ENCODE assay signal across 9 mouse cellular contexts in genomic region chr6:122310187-122310820, GRCm38 (mm10). TPM values are rescaled to one million over a fixed set of nuclear protein-coding genes. Genes with fewer than 3 reads are reported as not detected.
DNase-seq lines count a peak whose midpoint lies in the region; ATAC-seq and TF ChIP-seq lines count a peak whose summit lies in the region.
"Had no signal": no experiment of that assay in that cellular context is flagged by ENCODE, and none has a peak within 500 bp of the region (broad histone marks: within the 10 kb centered on the region; RNA-seq: fewer than 3 reads in every experiment).

No protein-coding gene starts in this region.

- whole genome bisulfite sequencing in liver, adult 2 months, result 16% methylated on average over 5 of the region's 5 CpGs
- 39% methylated on average over 5 of the region's 5 CpGs for WGBS in embryonic facial prominence, embryonic 15.5 days
- WGBS in limb, embryonic 12.5 days, result 64% methylated on average over 5 of the region's 5 CpGs
- WGBS in neural tube, embryonic 15.5 days, result 86% methylated on average over 5 of the region's 5 CpGs

- DNase-seq in liver, adult 2 months (ENCODE audit: extremely low read depth, low read depth, low spot score), result peak; percentile 62
- no peak for DNase-seq in liver
- no peak for DNase-seq in cerebellum, postnatal 10 days
- no peak for DNase-seq in layer of hippocampus, adult 18-20 months (ENCODE audit: low spot score in 2 of 2)
- DNase-seq in urinary bladder, postnatal 14 days (ENCODE audit: low spot score), result no peak
- DNase-seq: adrenal gland, adult 8-10 months had no signal

- no peak for TF ChIP-seq POLR2A in liver, adult 2 months (IDR thresholded peaks at IDR 0.05; ENCODE audit: extremely low read depth, insufficient read depth, low read length)

- peaks cover 6% of the 10 kb centered on the region; the same call in 1 of the 2 replicates for H3K79me2 ChIP-seq in liver, adult 2 months (ENCODE audit: control insufficient read depth, insufficient read depth, low read length)

- H3K27me3 ChIP-seq in liver, adult 2 months (ENCODE audit: control insufficient read depth, insufficient read depth, low read length), result no peaks in the 10 kb centered on the region
- H3K27me3 ChIP-seq in embryonic facial prominence, embryonic 15.5 days, result no peaks in the 10 kb centered on the region
- H3K27me3 ChIP-seq in limb, embryonic 12.5 days, result no peaks in the 10 kb centered on the region
- no peaks in the 10 kb centered on the region for H3K27me3 ChIP-seq in neural tube, embryonic 15.5 days (replicated peaks)

- no peaks in the 10 kb centered on the region for H3K9me3 ChIP-seq in embryonic facial prominence, embryonic 15.5 days (replicated peaks)
- no peaks in the 10 kb centered on the region for H3K9me3 ChIP-seq in limb, embryonic 12.5 days
- no peaks in the 10 kb centered on the region for H3K9me3 ChIP-seq in neural tube, embryonic 15.5 days (replicated peaks)

- ATAC-seq in embryonic facial prominence, embryonic 15.5 days (ENCODE audit: insufficient number of reproducible peaks, low FRiP score, low TSS enrichment, low read depth), result no peak
- ATAC-seq in limb, embryonic 12.5 days (ENCODE audit: insufficient number of reproducible peaks, insufficient read depth, low FRiP score, low TSS enrichment, low read depth), result no peak
- no peak for ATAC-seq in neural tube, embryonic 15.5 days (ENCODE audit: low FRiP score)

- H3K27ac ChIP-seq in liver, adult 2 months (replicated peaks; ENCODE audit: insufficient read depth, low read depth, low read length), result peak overlapping the region; percentile 27; the same call in 1 of the 2 replicates
- peak overlapping the region; percentile 11; the same call in 1 of the 2 replicates for H3K27ac ChIP-seq in embryonic facial prominence, embryonic 15.5 days (replicated peaks)
- no peak overlapping the region for H3K27ac ChIP-seq in limb, embryonic 12.5 days
- H3K27ac ChIP-seq in neural tube, embryonic 15.5 days (replicated peaks), result no peak overlapping the region

- peaks cover 8% of the 10 kb centered on the region; the same call in 1 of the 2 replicates for H3K4me1 ChIP-seq in liver, adult 2 months (ENCODE audit: control insufficient read depth, insufficient read depth, low read length)
- peaks cover 14% of the 10 kb centered on the region for H3K4me1 ChIP-seq in embryonic facial prominence, embryonic 15.5 days
- peaks cover 15% of the 10 kb centered on the region for H3K4me1 ChIP-seq in limb, embryonic 12.5 days (replicated peaks)
- peaks cover 23% of the 10 kb centered on the region for H3K4me1 ChIP-seq in neural tube, embryonic 15.5 days

- H3K9ac ChIP-seq in liver, adult 2 months (ENCODE audit: low read depth, low read length), result 0 out of 2 replicates have a peak overlapping the region, but pooled peaks have one; percentile 6
- H3K9ac ChIP-seq in embryonic facial prominence, embryonic 15.5 days, result 0 out of 2 replicates have a peak overlapping the region, but pooled peaks have one; percentile 71
- H3K9ac ChIP-seq in limb, embryonic 12.5 days (replicated peaks), result no peak overlapping the region
- peak overlapping the region; percentile 87 for H3K9ac ChIP-seq in neural tube, embryonic 15.5 days (replicated peaks)

- H3K4me3 ChIP-seq in liver, adult 2 months (ENCODE audit: insufficient read depth, low read depth, low read length), result no peak overlapping the region; the same call in none of the 2 replicates
- H3K4me3 ChIP-seq in embryonic facial prominence, embryonic 15.5 days (replicated peaks), result peak overlapping the region; percentile 91
- H3K4me3 ChIP-seq in limb, embryonic 12.5 days (replicated peaks), result peak overlapping the region; percentile 84
- peak overlapping the region; percentile 94; the same call in 1 of the 2 replicates for H3K4me3 ChIP-seq in neural tube, embryonic 15.5 days (replicated peaks)

- H3K36me3 ChIP-seq in liver, adult 2 months (ENCODE audit: control insufficient read depth, insufficient read depth, low read length), result peaks cover 29% of the 10 kb centered on the region
- peaks cover 33% of the 10 kb centered on the region for H3K36me3 ChIP-seq in embryonic facial prominence, embryonic 15.5 days
- peaks cover 34% of the 10 kb centered on the region for H3K36me3 ChIP-seq in limb, embryonic 12.5 days
- H3K36me3 ChIP-seq in neural tube, embryonic 15.5 days, result peaks cover 32% of the 10 kb centered on the region

- no peak for TF ChIP-seq CTCF in liver, adult 2 months (IDR thresholded peaks at IDR 0.05; ENCODE audit: low read depth, low read length)

- peak overlapping the region; percentile 75 for H3K4me2 ChIP-seq in embryonic facial prominence, embryonic 15.5 days (replicated peaks)
- H3K4me2 ChIP-seq in limb, embryonic 12.5 days, result peak overlapping the region; percentile 85
- peak overlapping the region; percentile 84 for H3K4me2 ChIP-seq in neural tube, embryonic 15.5 days

RNA-seq across cellular contexts. Expression of gene M6pr, which starts 1.8 kb away (rescaled TPM):
- 95.0 and 104 TPM in 2 replicates for total RNA-seq in liver, adult 2 months (2014; rRNA removed)
- polyA plus RNA-seq in liver, adult 2 months (2012; rRNA removed), result 46.4 and 51.2 TPM in 2 replicates
- polyA plus RNA-seq in embryonic facial prominence, embryonic 15.5 days (2015; fragmentation: Nextera tagmentation; extraction: Ambion mirVana), result 88.2 and 94.8 TPM in 2 replicates
- polyA plus RNA-seq in limb, embryonic 12.5 days (2016; fragmentation: Nextera tagmentation; extraction: Ambion mirVana), result 74.6 and 76.3 TPM in 2 replicates
- 52.0 and 68.6 TPM in 2 replicates for polyA plus RNA-seq in neural tube, embryonic 15.5 days (2015; fragmentation: Nextera tagmentation; extraction: Ambion mirVana)
- 10 to 100 TPM; 83.6 to 84.1 TPM for total RNA-seq in layer of hippocampus, adult 18-20 months (2021)

RNA-seq across cellular contexts. Expression of gene Klrg1, which starts 27.6 kb away (rescaled TPM):
- total RNA-seq in liver, adult 2 months (2014; rRNA removed), result 0.09 TPM in 1 of 2 replicates, not detected in the other
- polyA plus RNA-seq in liver, adult 2 months (2012; rRNA removed), result not detected in 2 replicates
- not detected in 2 replicates for polyA plus RNA-seq in embryonic facial prominence, embryonic 15.5 days (2015; fragmentation: Nextera tagmentation; extraction: Ambion mirVana)
- polyA plus RNA-seq in limb, embryonic 12.5 days (2016; fragmentation: Nextera tagmentation; extraction: Ambion mirVana), result not detected in 2 replicates
- 0.56 and 0.92 TPM in 2 replicates for polyA plus RNA-seq in neural tube, embryonic 15.5 days (2015; fragmentation: Nextera tagmentation; extraction: Ambion mirVana)
- total RNA-seq in layer of hippocampus, adult 18-20 months (2021), result under 1 TPM; 0.23 to 0.89 TPM

RNA-seq across cellular contexts. Expression of gene Phc1, which starts 30.1 kb away (rescaled TPM):
- total RNA-seq in liver, adult 2 months (2014; rRNA removed), result 0.74 and 0.94 TPM in 2 replicates
- 2.7 and 5.8 TPM in 2 replicates for polyA plus RNA-seq in liver, adult 2 months (2012; rRNA removed)
- 17.6 and 19.6 TPM in 2 replicates for polyA plus RNA-seq in embryonic facial prominence, embryonic 15.5 days (2015; fragmentation: Nextera tagmentation; extraction: Ambion mirVana)
- polyA plus RNA-seq in limb, embryonic 12.5 days (2016; fragmentation: Nextera tagmentation; extraction: Ambion mirVana), result 27.1 and 30.6 TPM in 2 replicates
- 23.4 and 25.3 TPM in 2 replicates for polyA plus RNA-seq in neural tube, embryonic 15.5 days (2015; fragmentation: Nextera tagmentation; extraction: Ambion mirVana)
- 10 to 100 TPM; 63.9 to 68.3 TPM for total RNA-seq in layer of hippocampus, adult 18-20 months (2021)

Comparison
In these comparisons a context has a peak if more than half of its experiments do, and no peak if none do; other contexts are left out.
1. H3K27ac ChIP-seq: peak in liver, adult 2 months (single experiment) and embryonic facial prominence, embryonic 15.5 days (single experiment); none in limb, embryonic 12.5 days (single experiment) and neural tube, embryonic 15.5 days (single experiment).
2. Peak in every context shown above with its lines, with median percentiles within 50 percentile points of each other: H3K4me2 ChIP-seq.